Mouse (Mus musculus) ES-E14 (cell line): ENCODE measurements around the gene Col17a1. TPM values are rescaled to one million over a fixed set of nuclear protein-coding genes. Genes with fewer than 3 reads are reported as not detected.

Experiments
- DNase-seq: peaks from one replicate; pipeline ENCODE4 v3.0.0-alpha.2; 2013; ENCODE audit warnings: low read depth, low spot score
- H3K27ac ChIP-seq: 2 replicates; pipeline ENCODE4 v1.5.1; 2012; ENCODE audit warnings: low read depth, mild to moderate bottlenecking, low read length, moderate library complexity, mixed read lengths; ENCODE audit not compliant: poor library complexity, insufficient read depth, severe bottlenecking
- H3K36me3 ChIP-seq: 2 replicates; pipeline ENCODE4 v1.6.1; 2012; ENCODE audit warnings: mild to moderate bottlenecking, low read length, moderate library complexity, mixed read lengths; ENCODE audit not compliant: control insufficient read depth, poor library complexity, insufficient read depth, severe bottlenecking
- H3K4me1 ChIP-seq, 2 experiments: fragments of 150-350 bp in 1 of 2; sonication (generic) in 1 of 2; 2 replicates each; pipeline ENCODE4 v1.6.1; 2012; ENCODE audit warnings: low read length in 2 of 2, mild to moderate bottlenecking in 1 of 2, mixed read lengths in 1 of 2; ENCODE audit not compliant: control insufficient read depth in 2 of 2, insufficient read depth in 2 of 2, poor library complexity in 1 of 2
- H3K4me3 ChIP-seq, 2 experiments: fragments of 150-350 bp in 1 of 2; sonication (generic) in 1 of 2; 2 replicates each; pipeline ENCODE4 v1.5.1; 2012; ENCODE audit warnings: low read length in 2 of 2, low read depth in 1 of 2, mild to moderate bottlenecking in 1 of 2, mixed read lengths in 1 of 2; ENCODE audit not compliant: insufficient read depth in 1 of 2, poor library complexity in 1 of 2, severe bottlenecking in 1 of 2
- H3K9ac ChIP-seq: 2 replicates; pipeline ENCODE4 v1.6.1; 2012; ENCODE audit warnings: low read depth, mild to moderate bottlenecking, low read length, mixed read lengths; ENCODE audit not compliant: poor library complexity, insufficient read depth, severe bottlenecking
- H3K9me3 ChIP-seq: fragments of 150-350 bp; sonication (generic); 2 replicates; pipeline ENCODE4 v1.6.1; 2012; ENCODE audit warnings: low read depth, mild to moderate bottlenecking, low read length; ENCODE audit not compliant: control insufficient read depth, insufficient read depth
- CHD2 ChIP-seq: IDR thresholded peaks from 2 replicates; pipeline ENCODE4 v1.6.1; 2014; ENCODE audit warnings: mild to moderate bottlenecking, low read depth, low read length, inconsistent platforms
- HCFC1 ChIP-seq: IDR thresholded peaks from 2 replicates; pipeline ENCODE4 v1.6.1; 2012; ENCODE audit warnings: low read length, inconsistent platforms, borderline replicate concordance; ENCODE audit not compliant: insufficient read depth
- MAFK ChIP-seq: IDR thresholded peaks from 2 replicates; pipeline ENCODE4 v1.6.1; 2014; ENCODE audit warnings: mild to moderate bottlenecking, low read depth, low read length, inconsistent platforms; ENCODE audit not compliant: insufficient read depth
- ZC3H11A ChIP-seq: IDR thresholded peaks from 2 replicates; pipeline ENCODE4 v1.6.1; 2012; ENCODE audit warnings: low read depth, mild to moderate bottlenecking, inconsistent platforms, low read length, borderline replicate concordance
- ZNF384 ChIP-seq: IDR thresholded peaks from 2 replicates; pipeline ENCODE4 v1.6.1; 2012; ENCODE audit warnings: low read depth, low read length, inconsistent platforms
- in situ Hi-C, 2 experiments: fragments of 600-800 bp; cut with MboI; formaldehyde crosslinking; loops; one replicate each; pipeline ENCODE4 v1.15.1; 2025; ENCODE audit warnings: low sequenced_read_pairs in 2 of 2, inconsistent platforms in 1 of 2; ENCODE audit not compliant: unreplicated experiment in 2 of 2
- total RNA-seq: library from RNA; depleted of rRNA; stranded (reverse); fragments of 300-350 nt; gene quantifications from 2 replicates; pipeline ENCODE4 v1.2.3, GENCODE M21; 2012

The Col17a1 gene
- total RNA-seq, 1 experiment, result 1.5 TPM

- Histone ChIP-seq H3K36me3 (0 out of 2 replicates have a peak, but pooled peaks cover 2% of the 10 kb centered on the region), H3K4me1 (no peaks in the 10 kb centered on the region), H3K9ac (no peak overlapping the region), H3K9me3 (no peaks in the 10 kb centered on the region), H3K4me3 (no peak overlapping the region), H3K27ac (no peak overlapping the region)
- no peak for DNase-seq
- in situ Hi-C loops, result no loop called here
- no peak for TF ChIP-seq HCFC1
- no peak for TF ChIP-seq ZNF384
- no peak for TF ChIP-seq MAFK
- TF ChIP-seq CHD2, result no peak
Observed at GRCm38 (mm10) chr19:47631799-47632198, 60.1 kb downstream of the Col17a1 start.

GRCm38 (mm10) chr19:47630381-47630780, 61.5 kb downstream of the Col17a1 start:
- Histone ChIP-seq H3K36me3 (0 out of 2 replicates have a peak, but pooled peaks cover 2% of the 10 kb centered on the region), H3K9me3 (no peaks in the 10 kb centered on the region), H3K4me1 (no peaks in the 10 kb centered on the region), H3K4me3 (no peak overlapping the region), H3K9ac (no peak overlapping the region), H3K27ac (no peak overlapping the region)
- in situ Hi-C loops, result no loop called here
- DNase-seq, result no peak
- TF ChIP-seq ZC3H11A (no peak), ZNF384 (no peak), CHD2 (no peak), HCFC1 (no peak)

GRCm38 (mm10) chr19:47629068-47629467, 62.8 kb downstream of the Col17a1 start:
- in situ Hi-C loops, result no loop called here
- H3K4me1 ChIP-seq, result no peaks in the 10 kb centered on the region
- no peaks in the 10 kb centered on the region for H3K9me3 ChIP-seq
- no peak overlapping the region for H3K27ac ChIP-seq
- no peak for DNase-seq
- TF ChIP-seq MAFK, result no peak
- TF ChIP-seq CHD2, result no peak
- no peak for TF ChIP-seq ZC3H11A
- no peak for TF ChIP-seq ZNF384
- TF ChIP-seq HCFC1, result no peak
- no peak overlapping the region for H3K9ac ChIP-seq
- H3K36me3 ChIP-seq, result 0 out of 2 replicates have a peak, but pooled peaks cover 2% of the 10 kb centered on the region
- H3K4me3 ChIP-seq, result no peak overlapping the region

GRCm38 (mm10) chr19:47627450-47627849, 64.4 kb downstream of the Col17a1 start:
- peaks cover 7% of the 10 kb centered on the region; the same call in 1 of the 2 replicates for H3K36me3 ChIP-seq
- in situ Hi-C loops, result no loop called here

More at GRCm38 (mm10) chr19:47627450-47627849, 64.4 kb downstream of the Col17a1 start:
- TF ChIP-seq ZNF384, result no peak
- no peak for TF ChIP-seq ZC3H11A
- no peak for TF ChIP-seq MAFK
- no peak for TF ChIP-seq CHD2
- no peak for TF ChIP-seq HCFC1
- no peak overlapping the region for H3K27ac ChIP-seq
- H3K9me3 ChIP-seq, result no peaks in the 10 kb centered on the region
- no peaks in the 10 kb centered on the region for H3K4me1 ChIP-seq
- no peak overlapping the region for H3K4me3 ChIP-seq
- H3K9ac ChIP-seq, result no peak overlapping the region
- no peak for DNase-seq
